Mouse (Mus musculus) megakaryocyte, adult 5-6 weeks (primary cell): Measurements from ENCODE around the gene Swap70. TPM values are rescaled to one million over a fixed set of nuclear protein-coding genes. Genes with fewer than 3 reads are reported as not detected.
"Not testable (repeated sequence)": the region's sequence is repeated elsewhere in the genome, so short reads cannot be mapped to it uniquely, and the experiment has no call there.

Experiments used
- ATAC-seq: 2 replicates; pipeline ENCODE4 v1.8.0; 2016; ENCODE audit warnings: mild to moderate bottlenecking, inconsistent platforms; ENCODE audit not compliant: poor library complexity, severe bottlenecking
- total RNA-seq, 2 experiments: library from RNA; stranded (forward) in 1 of 2; stranded (reverse) in 1 of 2; fragments of 153-499, 151-499 nt in 1 of 2; fragments of 221-1000, 200-1000 nt in 1 of 2; gene quantifications; 2 replicates each; pipeline versions ENCODE4 v1.2.3 to v1.2.4; 2015 to 2017

Gene Swap70
- total RNA-seq (2015) (29.5 and 33.6 TPM in 2 replicates), total RNA-seq (2017) (67.6 and 73.0 TPM in 2 replicates)

DNA sequence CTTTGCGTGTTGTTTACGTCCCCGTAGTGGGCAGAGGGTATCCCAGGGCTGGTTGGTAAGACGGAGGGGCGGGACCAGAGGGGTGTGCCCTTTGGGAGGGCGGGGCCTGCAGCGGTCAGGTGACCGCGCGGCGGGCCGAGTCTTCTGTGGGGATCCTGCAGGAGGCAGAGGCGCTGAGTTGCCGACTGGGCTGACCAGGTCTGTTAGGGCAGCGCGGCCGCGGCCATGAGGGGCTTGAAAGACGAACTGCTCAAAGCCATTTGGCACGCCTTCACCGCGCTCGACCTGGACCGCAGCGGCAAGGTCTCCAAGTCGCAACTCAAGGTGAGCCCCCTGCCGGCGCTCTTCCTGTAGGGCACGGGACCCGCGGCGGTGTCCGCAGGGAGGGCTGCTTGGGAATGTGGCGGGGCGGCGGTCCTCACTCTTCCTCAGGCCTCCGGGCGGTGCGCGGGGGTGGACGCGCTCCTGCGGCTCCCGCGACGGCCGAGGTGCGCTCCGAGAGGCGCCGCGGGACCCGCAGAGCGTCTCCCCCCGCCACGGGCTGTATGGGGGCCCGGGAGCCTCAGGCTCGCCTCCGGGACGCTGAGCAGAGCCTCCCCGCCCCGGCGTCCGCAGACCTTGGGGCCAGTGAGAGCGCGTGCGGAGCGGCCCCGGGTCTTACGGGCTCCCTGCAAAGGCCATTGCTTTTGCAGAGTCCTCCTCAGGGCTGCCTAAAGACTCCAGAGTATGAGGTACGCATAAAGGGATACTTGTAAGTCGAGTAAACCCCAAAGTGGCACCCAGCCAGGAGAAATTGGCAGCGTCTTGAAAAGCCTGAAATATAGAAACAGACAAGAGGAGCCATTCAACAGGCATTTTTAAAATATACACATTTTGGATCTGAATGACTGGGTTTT, at the start of gene Swap70:
Gene Swap70 (plus strand): TSS at position 126 of the 896 bp plus-strand sequence.
- peak; percentile 92 for ATAC-seq

DNA sequence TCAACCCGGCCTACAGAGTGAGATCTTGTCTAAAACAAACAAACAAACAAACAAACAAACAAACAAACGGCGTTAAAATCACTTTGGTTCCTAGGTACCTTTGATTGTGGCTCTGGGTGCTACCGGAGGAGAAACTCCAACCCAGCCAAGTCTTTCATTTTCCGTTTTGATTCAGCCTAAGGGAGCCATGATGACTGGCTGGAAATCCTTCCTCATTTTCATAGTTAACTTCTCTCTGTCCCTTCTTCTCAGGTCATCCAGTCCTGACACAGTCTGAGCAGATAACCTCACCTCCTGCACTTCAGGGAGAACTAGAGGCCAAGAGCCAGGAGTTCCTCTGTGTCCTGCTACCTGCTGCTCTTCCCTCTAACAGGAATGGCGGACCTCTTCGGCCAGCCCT, 42.3 kb upstream of the Swap70 start:
- peak; percentile 63 for ATAC-seq

DNA sequence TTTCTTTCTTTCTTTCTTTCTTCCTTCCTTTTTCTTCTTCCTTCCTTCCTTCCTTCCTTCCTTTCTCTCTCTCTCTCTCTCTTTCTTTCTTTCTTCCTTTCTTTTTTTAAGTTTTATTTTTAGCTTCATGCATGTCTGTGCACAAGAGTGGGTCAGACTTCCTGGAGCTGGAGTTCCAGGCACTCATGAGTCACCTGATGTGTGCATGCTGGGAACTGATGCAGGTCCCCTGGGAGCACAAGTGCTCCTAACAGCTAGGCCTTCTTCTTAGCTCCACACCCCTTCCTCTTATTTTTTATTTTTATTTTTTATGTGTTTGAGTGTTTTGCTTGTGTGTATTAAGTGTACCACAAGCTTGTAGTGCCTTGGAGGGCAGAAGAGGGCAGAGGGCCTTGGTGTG, 40.9 kb upstream of the Swap70 start:
- ATAC-seq = no peak

DNA sequence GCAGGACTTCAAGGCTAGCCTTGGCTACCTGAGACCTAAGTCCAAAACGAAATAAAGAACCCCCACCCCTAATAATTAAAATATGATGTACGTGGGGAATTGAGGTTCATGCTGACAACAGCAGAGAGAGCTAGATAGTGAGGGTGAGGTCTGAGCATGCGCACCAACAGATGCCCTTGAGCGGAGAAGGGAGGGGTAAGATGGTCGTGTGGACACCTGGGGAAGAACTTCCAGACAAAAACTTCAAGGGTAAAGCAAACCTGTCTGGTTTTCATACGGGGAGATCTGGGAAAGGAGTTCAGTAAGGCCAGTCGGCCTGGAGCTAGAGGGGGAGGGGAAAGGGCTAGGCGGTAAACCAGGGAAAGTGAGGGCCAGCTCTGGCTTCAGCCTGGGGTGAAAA, 40.1 kb upstream of the Swap70 start:
- no peak for ATAC-seq

DNA sequence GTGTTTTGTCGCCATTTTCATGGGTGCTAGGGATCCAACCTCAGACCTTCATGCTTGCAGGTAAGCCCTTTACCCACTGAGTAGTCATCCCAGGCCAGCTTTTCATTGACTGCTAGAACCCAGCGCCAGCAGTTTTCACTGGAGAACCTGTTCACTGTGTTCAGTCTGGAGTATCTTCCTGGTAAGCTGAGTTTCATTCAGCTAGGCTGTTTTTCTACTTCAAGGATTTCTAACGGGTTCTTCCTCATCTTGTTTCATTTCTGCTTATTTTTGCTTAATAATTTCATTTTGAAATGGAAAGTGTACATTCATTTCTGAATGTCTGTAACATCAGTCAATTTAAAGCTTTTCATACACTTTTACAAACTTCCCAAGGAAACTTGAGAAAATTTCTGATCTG, 36.9 kb upstream of the Swap70 start:
- peak; percentile 79 for ATAC-seq

DNA sequence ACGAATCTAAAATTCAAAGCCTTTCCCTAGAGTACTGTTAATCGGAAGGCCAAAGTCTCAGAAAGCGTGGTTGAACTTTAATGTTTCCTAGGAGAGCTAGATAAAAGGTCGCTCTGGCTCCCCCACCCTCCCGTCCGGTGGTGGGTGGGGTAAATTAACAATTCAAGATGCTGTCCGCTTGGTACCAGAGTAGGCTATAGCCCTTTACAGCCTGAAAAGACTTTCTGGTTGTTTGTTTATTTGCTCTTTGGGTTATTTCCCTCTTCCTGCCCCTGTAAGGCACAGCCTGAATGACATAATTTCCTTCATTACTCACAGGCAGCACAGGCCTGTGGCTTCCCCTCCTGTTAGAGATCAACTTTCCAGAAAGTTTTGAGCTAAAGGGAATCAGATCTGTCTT, 31.6 kb upstream of the Swap70 start:
- peak; percentile 73 for ATAC-seq

DNA sequence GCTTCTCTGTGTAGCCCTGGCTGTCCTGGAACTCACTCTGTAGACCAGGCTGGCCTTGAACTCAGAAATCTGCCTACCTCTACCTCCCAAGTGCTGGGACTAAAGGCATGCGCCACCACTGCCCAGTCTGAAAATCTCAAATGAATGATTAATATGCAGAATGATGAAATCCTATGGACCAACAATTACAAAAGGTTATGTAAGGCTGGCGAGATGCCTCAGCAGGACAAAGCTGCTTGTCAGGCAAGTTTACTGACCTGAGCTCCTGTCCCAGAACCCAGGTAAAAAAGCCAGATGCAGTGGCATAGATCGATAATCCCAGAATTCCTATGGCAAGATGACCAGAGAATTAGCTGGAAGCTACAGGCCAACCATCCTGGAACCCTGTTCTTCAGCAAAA, 28.3 kb upstream of the Swap70 start:
- no peak for ATAC-seq

DNA sequence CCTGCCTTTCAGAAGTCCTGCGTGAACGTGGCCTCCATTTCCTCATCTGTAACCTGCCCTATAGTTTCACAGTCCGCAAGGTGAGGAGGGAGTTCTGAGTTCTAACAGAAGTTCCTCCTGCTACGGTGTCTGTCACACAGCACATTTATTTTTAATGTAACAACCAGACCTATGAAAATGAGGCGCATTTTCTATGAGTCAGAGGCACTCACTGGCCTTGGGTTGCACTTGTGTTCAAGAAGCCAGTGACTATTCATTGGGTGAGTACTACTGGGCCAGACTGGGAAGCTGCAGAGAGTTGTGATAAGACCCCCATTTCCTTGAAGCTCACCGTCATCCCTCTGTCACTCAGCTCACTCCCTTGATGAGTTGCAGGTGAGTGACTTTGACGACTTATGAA, 24.3 kb upstream of the Swap70 start:
- ATAC-seq = no peak

DNA sequence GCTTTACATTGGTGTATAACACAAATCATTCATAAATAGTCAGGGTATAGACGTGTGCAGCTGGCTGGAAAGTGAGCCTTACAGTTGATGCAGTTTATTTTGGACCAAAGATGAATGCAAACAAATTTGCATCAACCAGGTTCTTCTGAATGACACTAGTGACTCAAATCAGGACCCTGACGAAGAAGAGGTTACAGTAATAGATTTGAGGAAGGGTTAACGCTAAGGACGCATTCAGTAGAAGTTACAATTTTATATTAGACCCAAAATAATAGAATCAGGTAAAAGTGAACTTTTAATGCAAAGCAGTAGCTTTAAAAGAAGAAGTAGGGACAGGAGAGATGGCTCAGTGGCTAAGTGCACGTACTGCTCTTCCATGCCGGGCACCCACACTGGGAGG, 19.6 kb upstream of the Swap70 start:
- ATAC-seq = no peak

DNA sequence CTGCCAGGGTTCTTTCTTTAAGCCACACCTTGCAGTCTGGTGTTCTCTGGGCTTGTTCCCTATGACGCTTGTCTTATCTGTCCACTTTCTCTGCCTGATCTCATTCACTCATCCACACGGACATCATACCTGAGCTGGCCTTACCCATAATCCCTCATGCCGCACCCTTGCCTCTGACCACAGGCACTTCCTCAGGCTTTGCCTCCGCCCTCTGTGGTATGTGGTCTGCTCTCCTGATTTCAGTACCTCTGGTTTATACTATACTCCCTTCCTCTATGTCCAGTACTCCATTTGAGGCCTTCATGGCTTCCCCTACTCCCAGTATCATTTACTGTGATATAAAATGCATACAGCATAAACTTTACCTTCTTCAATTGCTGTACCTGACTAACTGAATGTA, 17.3 kb upstream of the Swap70 start:
- peak; percentile 96 for ATAC-seq

DNA sequence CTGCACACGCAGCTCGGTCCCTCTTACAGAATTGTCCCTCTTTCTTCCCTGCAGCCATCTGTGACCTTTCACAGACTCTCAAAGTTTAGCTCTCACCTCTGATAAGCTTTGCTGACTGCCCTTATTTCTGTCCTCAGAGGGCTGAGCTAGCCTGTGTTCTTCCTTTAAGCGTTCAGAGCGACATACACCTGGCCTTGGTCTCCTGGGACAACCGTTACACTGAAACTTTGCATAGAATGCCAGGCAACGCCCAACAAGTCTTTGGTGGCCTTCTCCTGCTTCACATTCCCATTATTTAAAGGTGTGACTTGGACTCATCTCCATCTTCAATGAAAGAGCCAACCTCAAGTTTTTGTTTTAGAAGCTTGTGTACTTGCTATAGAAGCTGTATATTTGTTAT, 13.2 kb upstream of the Swap70 start:
- no peak for ATAC-seq

DNA sequence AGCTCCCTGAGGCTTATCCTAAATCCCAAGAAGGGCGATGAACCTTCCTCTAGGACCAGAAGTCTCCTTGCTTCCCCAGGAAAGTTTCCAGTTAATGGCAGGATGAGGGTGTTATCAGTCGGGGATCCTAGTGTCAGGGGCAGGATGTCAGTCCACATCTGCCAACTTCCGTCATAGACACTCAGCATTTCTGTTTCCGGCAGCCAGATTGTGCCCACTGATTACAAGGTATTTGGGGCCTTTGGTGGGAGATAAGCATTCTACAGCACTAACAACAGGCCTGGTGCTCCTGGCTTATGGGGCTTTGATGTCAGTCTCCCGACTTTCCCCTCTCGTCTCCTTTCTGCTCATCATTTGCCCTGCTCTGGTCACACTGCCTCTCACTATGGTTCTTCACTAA, 12.1 kb upstream of the Swap70 start:
- ATAC-seq = 0 out of 2 replicates have a peak, but pooled peaks have one; percentile 18

DNA sequence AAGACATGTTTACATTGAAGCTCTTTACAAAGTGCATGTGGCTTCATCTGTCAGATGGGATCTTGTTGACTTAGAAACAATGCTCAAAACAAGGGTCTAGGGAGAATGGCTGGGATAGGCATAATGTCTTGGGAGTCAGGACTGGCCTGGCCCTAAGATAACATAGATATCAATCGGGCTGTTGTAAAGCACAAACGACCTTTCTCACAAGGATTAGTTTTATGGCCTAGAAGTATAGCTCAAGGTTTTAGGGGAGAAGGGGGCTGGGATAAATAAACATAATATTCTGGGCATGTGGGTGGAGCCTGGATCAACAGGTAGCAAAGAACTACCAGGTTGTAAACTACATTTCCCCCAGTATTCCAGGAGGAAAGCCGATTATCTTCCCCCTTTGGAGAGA, 10.5 kb upstream of the Swap70 start:
- no peak for ATAC-seq

DNA sequence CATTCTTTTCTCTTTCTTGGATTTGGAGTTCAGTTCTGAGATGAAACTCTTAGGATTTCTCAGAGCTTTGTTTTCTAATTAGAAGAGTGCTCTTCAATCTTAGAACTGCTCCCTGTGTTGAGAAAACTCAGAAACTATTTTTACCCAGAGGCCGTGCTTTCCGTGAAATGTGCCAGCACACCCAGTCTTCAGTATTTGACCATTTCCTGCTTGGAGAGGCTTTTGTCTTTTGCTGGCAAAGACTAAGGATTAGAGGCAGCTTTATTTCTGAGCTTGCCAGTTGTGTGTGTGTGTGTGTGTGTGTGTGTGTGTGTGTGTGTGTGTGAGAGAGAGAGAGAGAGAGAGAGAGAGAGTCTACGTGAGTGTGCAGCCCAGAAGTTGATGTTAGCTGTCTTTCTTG, 6.6 kb upstream of the Swap70 start:
- ATAC-seq = no peak

DNA sequence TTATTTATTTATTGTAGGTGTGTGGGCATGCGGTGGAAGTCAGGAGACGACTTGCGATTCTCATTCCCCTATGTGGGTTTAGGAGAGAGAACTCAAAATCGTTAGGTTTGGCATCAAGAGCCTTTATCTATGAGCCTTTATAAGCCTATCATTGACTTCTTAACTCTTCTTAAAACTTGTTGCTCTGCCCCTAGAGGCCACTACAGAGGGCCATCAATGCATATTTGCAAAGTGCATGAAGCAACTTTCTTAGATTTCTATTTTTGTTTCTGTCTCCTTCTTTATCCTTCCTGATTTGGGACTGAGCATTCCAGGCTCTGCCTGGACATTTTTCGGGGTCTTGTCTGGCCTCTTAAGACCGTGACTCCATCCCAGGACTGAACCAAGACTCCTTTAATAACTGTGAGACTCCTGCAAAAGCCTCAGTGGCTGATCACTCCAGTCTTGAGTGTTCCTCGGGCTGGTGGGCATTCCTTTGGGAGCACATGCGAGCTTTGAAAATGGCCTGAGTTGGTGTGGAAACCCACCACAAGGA, 393 bp upstream of the Swap70 start:
- peak; percentile 43 for ATAC-seq

DNA sequence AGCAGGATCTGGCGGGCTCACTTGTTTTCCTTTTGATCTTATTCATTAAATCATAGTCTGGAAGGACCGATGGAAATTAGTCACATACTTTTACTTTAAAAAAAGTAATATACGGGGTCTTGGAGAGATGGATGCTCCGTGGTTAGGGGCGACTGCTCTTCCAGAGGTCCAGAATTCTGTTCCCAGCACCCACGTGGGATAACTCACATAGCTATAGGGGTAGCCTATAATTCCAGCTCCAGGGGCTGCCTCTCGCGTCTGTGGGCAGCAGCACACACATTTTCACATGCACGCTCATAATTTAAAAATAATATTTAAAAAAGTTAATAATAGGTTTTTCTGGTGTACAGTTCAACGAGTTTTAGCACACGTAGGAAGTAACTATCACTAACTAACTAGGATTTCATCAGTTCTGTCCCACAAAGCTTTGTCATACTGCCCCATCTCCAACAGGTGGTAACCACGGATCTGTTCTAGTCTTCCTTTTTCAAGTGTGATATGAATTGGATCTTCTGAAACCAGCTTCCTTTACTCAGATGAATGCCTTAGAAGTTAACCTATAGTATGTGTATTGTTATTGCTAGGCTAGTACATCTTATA, 1.2 kb downstream of the Swap70 start:
- ATAC-seq = no peak

DNA sequence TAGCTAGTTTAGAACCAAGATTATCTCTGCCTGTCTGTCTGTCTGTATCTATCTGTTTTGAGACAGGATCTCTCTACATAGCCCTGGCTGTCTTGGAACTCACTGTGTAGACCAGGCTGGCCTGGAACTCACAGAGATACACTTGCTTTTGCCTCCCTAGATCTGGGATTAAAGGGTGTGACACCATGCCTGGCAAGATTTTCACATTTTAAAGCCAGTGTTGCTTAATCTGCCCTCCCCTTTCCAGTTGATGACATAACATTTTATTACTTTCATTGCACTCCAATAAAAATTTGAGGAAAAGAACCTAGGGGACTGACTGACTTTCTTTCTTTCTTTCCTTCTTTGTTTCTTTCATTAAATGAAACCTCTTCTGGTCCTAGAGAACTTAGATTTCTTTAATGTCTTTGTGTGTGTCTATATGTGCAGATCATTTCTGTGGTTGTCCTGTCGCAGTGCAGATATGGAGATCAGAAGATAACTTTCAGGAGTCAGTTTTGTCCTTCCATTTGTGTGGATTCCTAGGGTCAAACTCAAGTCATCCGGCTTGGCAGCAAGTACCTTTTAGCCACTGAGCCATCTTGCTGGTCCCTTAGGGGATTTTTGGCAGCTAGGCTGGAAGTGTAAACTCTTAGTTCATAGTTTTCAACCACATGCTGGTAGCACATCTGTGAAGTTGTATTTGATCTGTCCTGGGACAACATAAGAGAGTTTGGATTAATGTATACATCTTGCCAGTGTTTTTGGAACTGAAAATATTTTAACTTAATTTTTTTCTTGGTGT, 2.4 kb downstream of the Swap70 start:
- no peak for ATAC-seq

DNA sequence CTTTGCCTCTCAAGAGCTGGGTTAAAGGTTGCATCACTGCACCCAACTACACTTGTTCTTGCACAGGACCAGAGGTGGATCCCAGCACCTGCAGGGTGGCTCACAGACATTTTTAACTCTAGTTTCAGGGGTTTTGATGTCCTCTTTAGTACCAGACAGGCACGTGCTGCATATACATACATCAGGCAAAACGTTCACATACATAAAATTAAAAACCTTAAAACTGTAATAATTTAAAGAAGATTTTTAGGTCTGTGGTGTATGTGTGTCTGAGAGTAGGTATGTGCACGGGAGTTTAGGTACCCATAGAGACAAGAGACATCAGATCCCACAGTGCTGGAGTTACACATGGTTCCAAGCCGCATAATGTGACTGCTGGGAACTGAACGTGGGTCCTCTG, 5.0 kb downstream of the Swap70 start:
- no peak for ATAC-seq

DNA sequence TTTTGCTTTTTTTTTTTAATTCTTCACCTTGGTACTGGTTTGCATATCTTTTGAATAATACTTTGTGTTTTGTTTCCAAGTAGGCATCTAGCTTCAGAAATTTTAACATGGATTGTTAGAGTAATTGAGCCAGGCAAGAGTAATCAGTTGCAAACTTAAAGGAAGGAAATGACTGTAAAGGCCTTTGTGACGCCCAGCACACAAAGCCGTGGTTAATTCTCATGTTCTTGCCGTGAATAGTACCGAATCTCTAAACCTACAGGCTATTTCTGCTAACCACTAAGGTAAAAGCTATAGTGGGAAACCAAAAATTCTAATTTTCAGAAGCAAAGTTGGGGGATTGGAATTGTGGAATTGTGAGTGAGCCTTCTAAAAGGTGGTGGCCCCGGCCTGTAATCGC, 8.5 kb downstream of the Swap70 start:
- no peak for ATAC-seq

DNA sequence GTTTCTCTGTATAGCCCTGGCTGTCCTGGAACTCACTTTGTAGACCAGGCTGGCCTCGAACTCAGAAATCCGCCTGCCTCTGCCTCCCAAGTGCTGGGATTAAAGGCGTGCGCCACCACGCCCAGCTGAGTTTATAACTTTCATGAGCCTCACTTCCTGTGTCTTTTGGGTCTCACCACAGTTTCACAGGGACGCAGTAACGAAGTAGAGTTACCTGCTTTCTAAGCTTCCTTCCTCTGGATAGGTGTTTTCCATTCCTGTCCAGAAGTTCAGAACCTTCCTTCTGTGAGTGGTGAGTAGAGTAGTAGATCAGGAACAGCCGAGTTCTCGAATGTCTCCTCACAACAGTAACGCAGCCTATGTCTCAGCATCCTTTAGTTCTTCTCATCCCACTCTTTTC, 9.6 kb downstream of the Swap70 start:
- ATAC-seq = not testable (repeated sequence)

DNA sequence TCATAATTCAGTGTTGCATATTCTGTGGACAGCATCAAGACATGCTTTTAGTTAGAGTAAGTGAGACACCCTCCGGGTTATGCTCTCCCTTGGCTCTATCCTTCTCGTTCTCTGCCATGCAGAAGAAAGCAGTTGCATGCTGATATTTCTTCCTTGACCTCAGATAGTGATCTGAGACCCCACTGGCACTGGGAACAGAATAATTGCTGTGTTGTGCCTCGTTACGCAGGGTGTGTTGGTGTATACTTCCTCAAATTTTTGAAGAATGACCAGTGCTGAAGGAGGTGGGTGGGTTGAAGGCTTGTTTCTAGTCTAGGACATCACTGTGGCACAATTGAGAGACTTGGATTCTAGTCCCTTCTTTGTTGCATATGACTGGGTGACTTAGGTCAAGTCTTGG, 14.6 kb downstream of the Swap70 start:
- ATAC-seq = peak; percentile 84
